Mouse (Mus musculus): ENCODE data around the gene A830005F24Rik. TPM values are rescaled to one million over a fixed set of nuclear protein-coding genes. Genes with fewer than 3 reads are reported as not detected.

A830005F24Rik gene
- total and polyA plus RNA-seq, 3 experiments, result 0.70 to 0.73 TPM; not detected in 1

GRCm38 (mm10) chr13:48555976-48556375, 42.6 kb downstream of the A830005F24Rik start:
- TF ChIP-seq UBTF (IDR thresholded peaks at IDR 0.05; ENCODE audit: borderline replicate concordance, insufficient read depth, low read depth, low read length) (no peak), CHD2 (IDR thresholded peaks at IDR 0.05; ENCODE audit: low read length) (peak; percentile 29; the same call in 1 of the 2 replicates), BHLHE40 (IDR thresholded peaks at IDR 0.05; ENCODE audit: borderline replicate concordance, low read depth, low read length) (0 out of 2 replicates have a peak, but pooled peaks have one; percentile 6), ELF1 (IDR thresholded peaks at IDR 0.05; ENCODE audit: low read depth, low read length) (peak; percentile 55), MAFK (IDR thresholded peaks at IDR 0.05; ENCODE audit: borderline replicate concordance, low read depth, low read length) (no peak), CHD1 (IDR thresholded peaks at IDR 0.05; ENCODE audit: low read depth, low read length) (no peak), HCFC1 (IDR thresholded peaks at IDR 0.05; ENCODE audit: low read depth, low read length) (no peak), EP300 (IDR thresholded peaks at IDR 0.05; ENCODE audit: low read depth in 1 of 2, low read length in 2 of 2) (peak in 1 of 2 experiments; percentile 27; a peak in 1 of 4 replicates)
- H3K4me3 ChIP-seq (ENCODE audit: control insufficient read depth in 1 of 2, insufficient read depth in 1 of 2, low read depth in 2 of 2, low read length in 2 of 2), result no peak overlapping the region

DNA sequence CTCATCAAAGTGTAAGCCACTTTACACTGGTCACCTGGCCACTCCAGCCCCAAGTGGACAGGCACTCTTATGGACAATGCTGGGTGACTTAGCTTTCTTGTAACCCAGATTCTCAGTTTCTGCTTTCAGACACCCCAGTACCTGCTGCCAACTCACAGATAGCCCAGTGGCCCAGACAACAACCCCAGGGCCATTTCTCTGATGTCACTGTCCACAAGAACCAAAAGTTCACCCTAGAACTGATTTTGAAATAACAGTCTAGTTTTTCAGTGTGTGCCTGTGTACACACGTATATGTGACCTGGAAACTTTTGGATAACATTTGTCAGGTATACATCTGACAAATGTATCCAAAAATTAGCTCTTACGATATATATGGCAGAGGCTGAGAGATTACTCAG, 48.1 kb downstream of the A830005F24Rik start:
- no peaks in the 10 kb centered on the region for H3K79me2 ChIP-seq (ENCODE audit: control insufficient read depth, insufficient read depth, low read length, poor library complexity)
- no peak overlapping the region for H3K4me3 ChIP-seq (ENCODE audit: control insufficient read depth in 1 of 2, insufficient read depth in 1 of 2, low read depth in 2 of 2, low read length in 2 of 2)
- H3K4me1 ChIP-seq (ENCODE audit: control insufficient read depth in 1 of 2, insufficient read depth in 2 of 2, low read length in 2 of 2), result peaks cover under 1 to 4% of the 10 kb centered on the region in 2 experiments; a peak in 2 of 4 replicates
- H3K9ac ChIP-seq (ENCODE audit: control insufficient read depth, low read depth, low read length, poor library complexity, severe bottlenecking), result no peak overlapping the region
- H3K27ac ChIP-seq (ENCODE audit: control insufficient read depth, low read depth, low read length), result no peak overlapping the region
- TF ChIP-seq KAT2A (conservative IDR thresholded peaks at IDR 0.05; ENCODE audit: low read depth, low read length) (no peak), MYB (IDR thresholded peaks at IDR 0.05; ENCODE audit: low read depth, low read length) (no peak), MYC (IDR thresholded peaks at IDR 0.05; ENCODE audit: low read depth, low read length) (no peak), GATA1 (IDR thresholded peaks at IDR 0.05; ENCODE audit: low read depth, low read length) (no peak), SMC3 (IDR thresholded peaks at IDR 0.05; ENCODE audit: low read depth, low read length) (no peak), MAFK (IDR thresholded peaks at IDR 0.05; ENCODE audit: borderline replicate concordance, low read depth, low read length) (no peak), MXI1 (IDR thresholded peaks at IDR 0.05; ENCODE audit: low read depth, low read length) (no peak)
- peaks cover 0 to 4% of the 10 kb centered on the region in 2 experiments; a peak in 2 of 4 replicates for H3K36me3 ChIP-seq (ENCODE audit: control insufficient read depth in 1 of 2, insufficient read depth in 2 of 2, low read length in 2 of 2)
- no peak for DNase-seq (ENCODE audit: low read depth, low spot score)
- H3K27me3 ChIP-seq (ENCODE audit: control insufficient read depth in 1 of 2, insufficient read depth in 2 of 2, low read length in 2 of 2), result no peaks in the 10 kb centered on the region; a peak in 1 of 4 replicates
- H3K9me3 ChIP-seq (replicated peaks; ENCODE audit: insufficient read depth, low read length), result no peaks in the 10 kb centered on the region

More at GRCm38 (mm10) chr13:48555976-48556375, 42.6 kb downstream of the A830005F24Rik start:
- Histone ChIP-seq H3K36me3 (ENCODE audit: control insufficient read depth in 1 of 2, insufficient read depth in 2 of 2, low read length in 2 of 2) (peaks cover 0 to 12% of the 10 kb centered on the region in 2 experiments; a peak in 2 of 4 replicates), H3K27me3 (ENCODE audit: control insufficient read depth in 1 of 2, insufficient read depth in 2 of 2, low read length in 2 of 2) (no peaks in the 10 kb centered on the region), H3K9ac (ENCODE audit: control insufficient read depth, low read depth, low read length, poor library complexity, severe bottlenecking) (no peak overlapping the region), H3K27ac (ENCODE audit: control insufficient read depth, low read depth, low read length) (0 out of 2 replicates have a peak overlapping the region, but pooled peaks have one; percentile 30), H3K9me3 (replicated peaks; ENCODE audit: insufficient read depth, low read length) (no peaks in the 10 kb centered on the region), H3K4me1 (ENCODE audit: control insufficient read depth in 1 of 2, insufficient read depth in 2 of 2, low read length in 2 of 2) (peaks cover 10 to 12% of the 10 kb centered on the region in 2 experiments), H3K79me2 (ENCODE audit: control insufficient read depth, insufficient read depth, low read length, poor library complexity) (peaks cover 5% of the 10 kb centered on the region; the same call in 1 of the 2 replicates)
- peak; percentile 67 for DNase-seq (ENCODE audit: low read depth, low spot score)

Measured in MEL (cell line).